Mouse (Mus musculus): ENCODE results near the gene Tead2.

The Tead2 gene

GRCm38 (mm10) chr7:45229046-45229445, 13.5 kb downstream of the Tead2 start:
- DNase-seq (ENCODE audit: low spot score) = no peak

GRCm38 (mm10) chr7:45229459-45230203, 14.1 kb downstream of the Tead2 start:
- no peak for DNase-seq (ENCODE audit: low spot score)

GRCm38 (mm10) chr7:45231192-45231591, 15.6 kb downstream of the Tead2 start:
- DNase-seq (ENCODE audit: low spot score) = no peak

- no peak for DNase-seq (ENCODE audit: low spot score)
These were observed 16.4 kb downstream of the Tead2 start for GRCm38 (mm10) chr7:45231941-45232340.

GRCm38 (mm10) chr7:45232716-45233465, 17.3 kb downstream of the Tead2 start:
- no peak for DNase-seq (ENCODE audit: low spot score)

GRCm38 (mm10) chr7:45233580-45234332, 18.2 kb downstream of the Tead2 start:
- DNase-seq (ENCODE audit: low spot score) = no peak

GRCm38 (mm10) chr7:45234333-45234841, 18.8 kb downstream of the Tead2 start:
- no peak for DNase-seq (ENCODE audit: low spot score)

DNA sequence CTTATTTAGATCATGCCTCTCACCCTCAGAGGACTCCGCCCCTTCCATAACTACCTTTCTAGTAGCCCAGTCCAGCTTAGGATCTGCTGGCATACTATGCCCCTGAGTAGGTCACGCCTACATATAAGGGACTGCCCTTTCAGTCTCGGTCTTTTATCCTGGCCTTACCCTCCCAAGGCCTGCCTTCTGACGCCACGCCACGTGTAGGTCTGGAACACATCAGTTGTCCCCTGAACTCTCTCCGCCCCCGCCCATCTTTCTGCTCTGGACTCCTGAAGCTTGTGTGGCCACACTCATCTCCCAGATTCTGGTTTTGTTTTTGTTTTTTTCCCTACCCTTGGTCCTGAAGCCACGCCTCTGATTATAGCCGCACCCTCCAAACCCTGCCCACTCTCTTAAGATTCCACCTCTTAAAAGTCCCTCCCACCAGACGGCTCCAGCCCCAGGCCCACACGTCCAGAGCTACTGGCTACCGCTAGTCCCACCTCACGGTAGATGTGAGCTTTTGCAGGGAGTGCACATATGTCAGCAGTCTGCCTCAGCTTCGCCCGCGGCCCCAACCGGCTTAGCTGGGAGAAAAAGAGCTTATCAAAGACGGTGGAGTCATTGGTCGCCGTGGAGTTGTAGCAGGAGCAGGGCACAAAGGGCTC, 19.5 kb downstream of the Tead2 start:
- DNase-seq (ENCODE audit: low spot score) = no peak

DNA sequence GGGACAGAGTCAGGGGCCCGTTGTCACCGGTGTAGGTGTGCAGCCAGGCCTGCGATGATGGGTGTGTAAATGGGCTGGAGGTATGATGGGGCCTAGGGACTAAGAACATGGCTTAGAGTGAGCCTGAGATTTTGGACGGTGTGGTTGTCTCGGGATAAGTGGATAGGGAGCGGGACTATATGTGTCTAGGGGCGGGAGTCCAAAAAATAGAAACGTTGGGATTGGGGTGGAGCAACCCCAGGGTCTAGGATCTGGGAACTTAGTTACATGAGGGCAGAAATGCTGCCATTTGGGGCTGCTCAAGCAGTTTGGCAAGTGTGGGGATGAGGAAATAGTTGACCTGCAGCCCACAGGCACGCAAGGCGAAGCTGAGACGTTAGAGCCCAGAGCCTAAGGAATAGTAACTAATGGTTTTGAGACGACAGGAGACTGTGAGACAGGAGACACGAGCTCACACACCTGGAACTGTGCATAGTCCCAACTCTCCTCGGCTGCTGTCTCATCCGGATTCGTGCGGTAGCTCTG, 20.2 kb downstream of the Tead2 start:
- DNase-seq (ENCODE audit: low spot score) = peak; percentile 50

- DNase-seq (ENCODE audit: low spot score) = no peak
These were observed 22.5 kb downstream of the Tead2 start for GRCm38 (mm10) chr7:45237747-45238699.

- no peak for DNase-seq (ENCODE audit: low spot score)
These were observed 23.4 kb downstream of the Tead2 start, which contains the start of gene Cd37 for GRCm38 (mm10) chr7:45238723-45239496. Gene Cd37 (minus strand): TSS chr7:45239115.

GRCm38 (mm10) chr7:45240109-45240508, 24.6 kb downstream of the Tead2 start:
- no peak for DNase-seq (ENCODE audit: low spot score)

- no peak for DNase-seq (ENCODE audit: low spot score)
These were observed 25.3 kb downstream of the Tead2 start, which contains the start of gene Slc6a16 for GRCm38 (mm10) chr7:45240633-45241388. Gene Slc6a16 (plus strand): TSS chr7:45241085.

DNA sequence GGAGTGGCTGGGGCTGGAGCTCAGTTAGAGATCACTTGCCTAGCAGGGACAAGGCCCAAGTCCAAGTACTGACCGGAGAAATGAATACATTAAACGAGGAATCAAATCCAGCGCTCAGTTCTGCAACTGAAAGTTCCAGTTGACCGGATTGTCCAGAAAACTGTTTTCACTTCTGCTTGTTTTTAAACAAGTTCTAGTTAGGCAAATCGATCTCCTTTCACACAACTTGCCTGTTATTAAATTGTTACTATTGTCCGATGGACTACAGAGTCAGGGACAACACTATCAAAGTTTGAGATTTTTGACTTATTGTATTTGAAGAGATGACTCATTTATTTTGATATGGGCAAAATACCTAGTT, 25.8 kb downstream of the Tead2 start:
- no peak for DNase-seq (ENCODE audit: low spot score)

DNA sequence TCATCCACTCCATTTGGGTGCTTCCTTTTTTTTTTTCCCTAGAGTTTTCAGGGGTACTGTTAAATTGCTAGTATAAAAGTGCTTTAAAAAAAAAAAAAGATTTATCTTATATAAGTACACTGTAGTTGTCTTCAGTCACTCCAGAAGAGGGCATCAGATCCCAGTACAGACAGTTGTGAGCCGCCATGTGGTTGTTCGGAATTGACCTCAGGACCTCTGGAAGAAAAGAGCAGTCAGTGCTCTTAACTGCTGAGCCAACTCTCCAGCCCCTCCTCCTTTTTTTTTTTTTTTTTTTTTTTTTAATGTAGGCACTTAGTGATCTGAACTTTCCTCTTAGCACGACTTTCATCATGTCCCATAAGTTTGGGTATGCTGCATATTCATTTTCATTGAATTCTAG, 32.1 kb downstream of the Tead2 start:
- DNase-seq (ENCODE audit: low spot score) = peak; percentile 46

- no peak for DNase-seq (ENCODE audit: low spot score)
These were observed 38.3 kb downstream of the Tead2 start for GRCm38 (mm10) chr7:45253806-45254205.

GRCm38 (mm10) chr7:45255822-45256221, 40.3 kb downstream of the Tead2 start:
- peak; percentile 56 for DNase-seq (ENCODE audit: low spot score)

DNA sequence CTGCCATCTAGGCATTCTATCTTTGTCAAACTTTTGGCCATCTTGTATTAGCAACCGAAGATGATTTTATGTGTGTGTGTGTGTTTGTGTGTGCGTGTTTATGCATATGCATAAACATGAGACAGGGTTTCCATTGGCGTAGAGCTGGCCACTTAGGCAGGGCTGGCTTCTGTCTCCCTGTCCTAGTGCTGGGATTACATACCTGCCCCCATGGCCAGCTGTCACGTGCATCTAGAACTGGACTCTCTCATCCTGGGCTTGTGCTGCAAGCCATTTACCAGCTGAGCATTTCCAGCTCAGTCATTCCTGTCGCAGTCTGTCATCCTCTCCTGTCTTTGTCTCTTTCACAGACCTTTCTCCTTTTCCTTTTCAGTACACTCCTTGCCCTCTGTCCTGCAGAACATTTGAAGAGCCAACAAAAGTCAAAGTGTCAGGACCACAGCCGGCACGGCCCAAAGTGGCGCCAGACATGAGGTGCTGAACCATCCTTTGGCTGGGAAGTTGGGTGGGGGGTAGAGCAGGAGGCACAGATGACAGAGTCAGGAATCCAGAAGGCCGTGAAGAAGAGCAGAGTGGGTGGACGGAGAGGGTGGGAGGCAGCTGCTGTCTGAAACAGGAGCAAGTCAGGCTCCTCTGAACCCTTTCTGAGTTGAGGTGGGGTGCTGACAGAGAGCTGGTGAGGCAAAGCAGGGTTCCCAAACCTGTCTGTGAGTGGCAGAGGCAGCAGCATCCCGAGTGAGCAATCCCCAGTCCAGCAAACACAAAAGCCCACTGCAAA, 41.7 kb downstream of the Tead2 start:
- DNase-seq (ENCODE audit: low spot score) = no peak
